Mouse (Mus musculus) testis, adult 2 months (tissue): ENCODE results near the gene Erfe.

Experiments
- CTCF ChIP-seq: fragments of 200-500 bp; IDR thresholded peaks from 2 replicates; pipeline ENCODE4 v1.5.1; 2012; ENCODE audit warnings: low read depth, mild to moderate bottlenecking, inconsistent platforms, low read length, moderate library complexity; ENCODE audit not compliant: control insufficient read depth, insufficient read depth, insufficient replicate concordance
- POLR2A ChIP-seq: fragments of 200-500 bp; IDR thresholded peaks from 2 replicates; pipeline ENCODE4 v1.6.1; 2012; ENCODE audit warnings: low read depth, mild to moderate bottlenecking, inconsistent platforms, low read length, moderate library complexity; ENCODE audit not compliant: control insufficient read depth

- TF ChIP-seq CTCF: no peak
- TF ChIP-seq POLR2A: no peak
Observed at GRCm38 (mm10) chr1:91352277-91352676, 14.0 kb upstream of the Erfe start.
